Mouse (Mus musculus) MEL (cell line): Measurements from ENCODE around the gene Epha3. TPM values are rescaled to one million over a fixed set of nuclear protein-coding genes. Genes with fewer than 3 reads are reported as not detected.

Source experiments
- DNase-seq: peaks from one replicate; pipeline ENCODE4 v3.0.0; 2011; ENCODE audit warnings: low read depth, low spot score
- H3K27ac ChIP-seq: 2 replicates; pipeline ENCODE4 v1.5.1; 2012; ENCODE audit warnings: low read depth, mild to moderate bottlenecking, control low read depth, low read length, moderate library complexity; ENCODE audit not compliant: control insufficient read depth
- H3K27me3 ChIP-seq, 2 experiments: fragments of 150-350 bp in 1 of 2; sonication (generic) in 1 of 2; 2 replicates each; pipeline ENCODE4 v1.6.1; 2012; ENCODE audit warnings: low read length in 2 of 2, mild to moderate bottlenecking in 2 of 2, improper control_type of control experiment in 1 of 2, moderate library complexity in 1 of 2; ENCODE audit not compliant: insufficient read depth in 2 of 2, control insufficient read depth in 1 of 2
- H3K36me3 ChIP-seq, 2 experiments: 2 replicates each; pipeline ENCODE4 v1.6.1; 2012 to 2014; ENCODE audit warnings: low read length in 2 of 2, improper control_type of control experiment in 1 of 2, inconsistent platforms in 1 of 2, mild to moderate bottlenecking in 1 of 2; ENCODE audit not compliant: insufficient read depth in 2 of 2, control insufficient read depth in 1 of 2
- H3K4me1 ChIP-seq, 2 experiments: fragments of 150-350 bp in 1 of 2; sonication (generic) in 1 of 2; 2 replicates each; pipeline ENCODE4 v1.6.1; 2012; ENCODE audit warnings: low read length in 2 of 2, improper control_type of control experiment in 1 of 2, mild to moderate bottlenecking in 1 of 2; ENCODE audit not compliant: insufficient read depth in 2 of 2, control insufficient read depth in 1 of 2
- H3K4me3 ChIP-seq, 2 experiments: fragments of 150-350 bp in 1 of 2; sonication (generic) in 1 of 2; 2 replicates each; pipeline ENCODE4 v1.5.1; 2012; ENCODE audit warnings: low read depth in 2 of 2, low read length in 2 of 2, mild to moderate bottlenecking in 2 of 2, moderate library complexity in 2 of 2, control low read depth in 1 of 2, improper control_type of control experiment in 1 of 2; ENCODE audit not compliant: control insufficient read depth in 1 of 2, insufficient read depth in 1 of 2
- H3K79me2 ChIP-seq: 2 replicates; pipeline ENCODE4 v1.6.1; 2012; ENCODE audit warnings: mild to moderate bottlenecking, low read length, moderate library complexity; ENCODE audit not compliant: control insufficient read depth, poor library complexity, insufficient read depth
- H3K9ac ChIP-seq: 2 replicates; pipeline ENCODE4 v1.6.1; 2012; ENCODE audit warnings: low read depth, mild to moderate bottlenecking, control low read depth, low read length, moderate library complexity; ENCODE audit not compliant: control insufficient read depth, poor library complexity, severe bottlenecking
- H3K9me3 ChIP-seq: fragments of 150-350 bp; sonication (generic); replicated peaks from 2 replicates; pipeline ENCODE4 v1.6.1; 2012; ENCODE audit warnings: mild to moderate bottlenecking, low read length, improper control_type of control experiment, moderate library complexity; ENCODE audit not compliant: insufficient read depth
- BHLHE40 ChIP-seq: IDR thresholded peaks from 2 replicates; pipeline ENCODE4 v1.6.1; 2012; ENCODE audit warnings: low read depth, mild to moderate bottlenecking, inconsistent platforms, low read length, improper control_type of control experiment, borderline replicate concordance
- CHD2 ChIP-seq: IDR thresholded peaks from 2 replicates; pipeline ENCODE4 v1.6.1; 2011; ENCODE audit warnings: low read length, improper control_type of control experiment
- E2F4 ChIP-seq: IDR thresholded peaks from 2 replicates; pipeline ENCODE4 v1.6.1; 2011; ENCODE audit warnings: low read depth, low read length, improper control_type of control experiment, borderline replicate concordance
- ELF1 ChIP-seq: IDR thresholded peaks from 2 replicates; pipeline ENCODE4 v1.6.1; 2014; ENCODE audit warnings: low read depth, mild to moderate bottlenecking, inconsistent platforms, low read length, improper control_type of control experiment, moderate library complexity
- ETS1 ChIP-seq: IDR thresholded peaks from 2 replicates; pipeline ENCODE4 v1.6.1; 2012; ENCODE audit warnings: low read depth, mild to moderate bottlenecking, inconsistent platforms, low read length, improper control_type of control experiment, moderate library complexity
- GABPA ChIP-seq: IDR thresholded peaks from 2 replicates; pipeline ENCODE4 v1.6.1; 2012; ENCODE audit warnings: low read depth, mild to moderate bottlenecking, inconsistent platforms, low read length, improper control_type of control experiment, moderate library complexity
- GATA1 ChIP-seq: IDR thresholded peaks from 2 replicates; pipeline ENCODE4 v1.6.1; 2011; ENCODE audit warnings: low read depth, low read length, improper control_type of control experiment
- HCFC1 ChIP-seq: IDR thresholded peaks from 2 replicates; pipeline ENCODE4 v1.6.1; 2012; ENCODE audit warnings: low read depth, mild to moderate bottlenecking, inconsistent platforms, low read length, improper control_type of control experiment, moderate library complexity
- JUND ChIP-seq: IDR thresholded peaks from 2 replicates; pipeline ENCODE4 v1.6.1; 2011; ENCODE audit warnings: low read depth, mild to moderate bottlenecking, improper control_type of control experiment, low read length
- MEF2A ChIP-seq: IDR thresholded peaks from 2 replicates; pipeline ENCODE4 v1.6.1; 2014; ENCODE audit warnings: low read depth, mild to moderate bottlenecking, inconsistent platforms, low read length, improper control_type of control experiment; ENCODE audit not compliant: poor library complexity, insufficient replicate concordance, severe bottlenecking; ENCODE audit errors: extremely low read depth
- MXI1 ChIP-seq: IDR thresholded peaks from 2 replicates; pipeline ENCODE4 v1.6.1; 2011; ENCODE audit warnings: mild to moderate bottlenecking, low read depth, low read length, improper control_type of control experiment
- MYB ChIP-seq: IDR thresholded peaks from 2 replicates; pipeline ENCODE4 v1.6.1; 2011; ENCODE audit warnings: mild to moderate bottlenecking, low read depth, low read length, improper control_type of control experiment
- MYC ChIP-seq: IDR thresholded peaks from 2 replicates; pipeline ENCODE4 v1.6.1; 2011; ENCODE audit warnings: low read depth, mild to moderate bottlenecking, low read length, improper control_type of control experiment, moderate library complexity
- NRF1 ChIP-seq: IDR thresholded peaks from 2 replicates; pipeline ENCODE4 v1.6.1; 2014; ENCODE audit warnings: low read depth, mild to moderate bottlenecking, inconsistent platforms, low read length, improper control_type of control experiment, moderate library complexity; ENCODE audit not compliant: poor library complexity, insufficient read depth, severe bottlenecking
- POLR2AphosphoS2 ChIP-seq: IDR thresholded peaks from 2 replicates; pipeline ENCODE4 v1.6.1; 2011; ENCODE audit warnings: low read length, improper control_type of control experiment
- POLR2AphosphoS5 ChIP-seq: IDR thresholded peaks from 2 replicates; pipeline ENCODE4 v1.6.1; 2012; ENCODE audit warnings: low read depth, borderline replicate concordance, mild to moderate bottlenecking, inconsistent platforms, low read length, moderate library complexity, mixed read lengths
- RAD21 ChIP-seq: IDR thresholded peaks from 2 replicates; pipeline ENCODE4 v1.6.1; 2011; ENCODE audit warnings: mild to moderate bottlenecking, low read depth, low read length, improper control_type of control experiment
- SIN3A ChIP-seq: IDR thresholded peaks from 2 replicates; pipeline ENCODE4 v1.6.1; 2012; ENCODE audit warnings: low read length, improper control_type of control experiment, inconsistent platforms
- TAL1 ChIP-seq: IDR thresholded peaks from 2 replicates; pipeline ENCODE4 v1.6.1; 2012; ENCODE audit warnings: mild to moderate bottlenecking, inconsistent platforms, low read length, moderate library complexity, mixed read lengths
- TCF12 ChIP-seq: IDR thresholded peaks from 2 replicates; pipeline ENCODE4 v1.6.1; 2014; ENCODE audit warnings: low read depth, mild to moderate bottlenecking, inconsistent platforms, low read length, improper control_type of control experiment, moderate library complexity
- UBTF ChIP-seq: IDR thresholded peaks from 2 replicates; pipeline ENCODE4 v1.6.1; 2012; ENCODE audit warnings: low read depth, mild to moderate bottlenecking, inconsistent platforms, low read length, improper control_type of control experiment, moderate library complexity, borderline replicate concordance; ENCODE audit not compliant: insufficient read depth
- USF1 ChIP-seq: IDR thresholded peaks from 2 replicates; pipeline ENCODE4 v1.6.1; 2014; ENCODE audit warnings: low read depth, mild to moderate bottlenecking, inconsistent platforms, low read length, improper control_type of control experiment, moderate library complexity
- USF2 ChIP-seq, 2 experiments: IDR thresholded peaks; 2 replicates each; pipeline ENCODE4 v1.6.1; 2011 to 2012; ENCODE audit warnings: improper control_type of control experiment in 2 of 2, low read length in 2 of 2, borderline replicate concordance in 1 of 2, inconsistent platforms in 1 of 2, low read depth in 1 of 2, mild to moderate bottlenecking in 1 of 2; ENCODE audit not compliant: insufficient read depth in 1 of 2
- ZC3H11A ChIP-seq: IDR thresholded peaks from 2 replicates; pipeline ENCODE4 v1.6.1; 2012; ENCODE audit warnings: low read depth, mild to moderate bottlenecking, inconsistent platforms, low read length, improper control_type of control experiment
- ZKSCAN1 ChIP-seq: IDR thresholded peaks from 2 replicates; pipeline ENCODE4 v1.6.1; 2012; ENCODE audit warnings: low read depth, mild to moderate bottlenecking, inconsistent platforms, low read length, improper control_type of control experiment, moderate library complexity
- ZNF384 ChIP-seq: IDR thresholded peaks from 2 replicates; pipeline ENCODE4 v1.6.1; 2012; ENCODE audit warnings: low read depth, mild to moderate bottlenecking, inconsistent platforms, low read length, improper control_type of control experiment
- polyA plus RNA-seq, 2 experiments: library from polyadenylated mRNA; stranded (reverse) in 1 of 2; unstranded in 1 of 2; fragments of >175 nt in 1 of 2; fragments of >200 nt in 1 of 2; gene quantifications; 2 replicates each; pipeline versions ENCODE4 v1.2.1 to v1.2.4; 2012; ENCODE audit warnings: low replicate concordance in 2 of 2, low read depth in 1 of 2; ENCODE audit not compliant: insufficient read length in 2 of 2, insufficient read depth in 1 of 2, missing spikeins in 1 of 2
- total RNA-seq: library from RNA; depleted of rRNA; stranded (reverse); fragments of 300-350 nt; gene quantifications from 2 replicates; pipeline ENCODE4 v1.2.3, GENCODE M21; 2012

Gene Epha3
- total and polyA plus RNA-seq, 3 experiments, result not detected

GRCm38 (mm10) chr16:63783544-63783943 lies 80.4 kb downstream of the Epha3 start:
- no peaks in the 10 kb centered on the region for H3K36me3 ChIP-seq
- H3K79me2 ChIP-seq, result no peaks in the 10 kb centered on the region
- H3K4me1 ChIP-seq, result no peaks in the 10 kb centered on the region
- H3K27ac ChIP-seq, result no peak overlapping the region
- H3K9me3 ChIP-seq, result no peaks in the 10 kb centered on the region
- no peaks in the 10 kb centered on the region for H3K27me3 ChIP-seq
- TF ChIP-seq SIN3A, result no peak
- TF ChIP-seq ZNF384, result no peak
- no peak for TF ChIP-seq USF2 (IDR thresholded peaks at IDR 0.05; ENCODE audit: borderline replicate concordance in 1 of 2, insufficient read depth in 1 of 2, low read depth in 1 of 2, low read length in 2 of 2)
- TF ChIP-seq CHD2, result no peak
- TF ChIP-seq MEF2A, result no peak
- no peak for TF ChIP-seq UBTF
- no peak for TF ChIP-seq MYC
- TF ChIP-seq NRF1, result no peak
- TF ChIP-seq POLR2AphosphoS5, result no peak
- no peak for TF ChIP-seq HCFC1
- no peak for TF ChIP-seq ELF1
- TF ChIP-seq E2F4, result no peak
- no peak for TF ChIP-seq JUND
- TF ChIP-seq TCF12, result no peak
- H3K4me3 ChIP-seq, result no peak overlapping the region
- no peak overlapping the region for H3K9ac ChIP-seq
- no peak for DNase-seq

GRCm38 (mm10) chr16:63782101-63782500 lies 81.9 kb downstream of the Epha3 start:
- Histone ChIP-seq H3K79me2 (no peaks in the 10 kb centered on the region), H3K4me1 (no peaks in the 10 kb centered on the region), H3K27me3 (no peaks in the 10 kb centered on the region), H3K27ac (no peak overlapping the region), H3K36me3 (no peaks in the 10 kb centered on the region), H3K9ac (no peak overlapping the region), H3K9me3 (no peaks in the 10 kb centered on the region), H3K4me3 (no peak overlapping the region)
- TF ChIP-seq RAD21 (no peak), ETS1 (no peak), USF1 (no peak), POLR2AphosphoS5 (no peak), MYC (no peak), MYB (no peak), GABPA (no peak), MXI1 (no peak), ELF1 (no peak), HCFC1 (no peak), POLR2AphosphoS2 (no peak), BHLHE40 (no peak), TAL1 (no peak), ZNF384 (no peak), ZKSCAN1 (no peak), TCF12 (no peak), GATA1 (no peak), ZC3H11A (no peak)
- no peak for DNase-seq
